Mouse (Mus musculus): ENCODE data around the gene Tspear. TPM values are rescaled to one million over a fixed set of nuclear protein-coding genes. Genes with fewer than 3 reads are reported as not detected.
"Not testable (repeated sequence)": the region's sequence is repeated elsewhere in the genome, so short reads cannot be mapped to it uniquely, and the experiment has no call there.

The Tspear gene
- polyA plus RNA-seq, 1 experiment from 2014 or later = 1.0 TPM

GRCm38 (mm10) chr10:77724855-77725254, 38.5 kb downstream of the Tspear start:
- Histone ChIP-seq H3K27ac (ENCODE audit: low read depth, low read length) (no peak overlapping the region), H3K9ac (ENCODE audit: low read length) (no peak overlapping the region), H3K36me3 (ENCODE audit: control insufficient read depth, insufficient read depth, low read length) (no peaks in the 10 kb centered on the region), H3K27me3 (ENCODE audit: control insufficient read depth, insufficient read depth, low read length) (no peaks in the 10 kb centered on the region), H3K4me2 (ENCODE audit: low read depth) (no peak overlapping the region), H3K4me3 (ENCODE audit: low read depth, low read length) (no peak overlapping the region), H3K9me3 (ENCODE audit: control insufficient read depth, low read length) (no peaks in the 10 kb centered on the region), H3K4me1 (ENCODE audit: control insufficient read depth, insufficient read depth, low read length) (no peaks in the 10 kb centered on the region)
- no peak for DNase-seq (ENCODE audit: low spot score)
- ATAC-seq (ENCODE audit: insufficient read depth, low FRiP score, low TSS enrichment) = no peak
- 70% methylated on average over 8 of the region's 8 CpGs for WGBS

DNA sequence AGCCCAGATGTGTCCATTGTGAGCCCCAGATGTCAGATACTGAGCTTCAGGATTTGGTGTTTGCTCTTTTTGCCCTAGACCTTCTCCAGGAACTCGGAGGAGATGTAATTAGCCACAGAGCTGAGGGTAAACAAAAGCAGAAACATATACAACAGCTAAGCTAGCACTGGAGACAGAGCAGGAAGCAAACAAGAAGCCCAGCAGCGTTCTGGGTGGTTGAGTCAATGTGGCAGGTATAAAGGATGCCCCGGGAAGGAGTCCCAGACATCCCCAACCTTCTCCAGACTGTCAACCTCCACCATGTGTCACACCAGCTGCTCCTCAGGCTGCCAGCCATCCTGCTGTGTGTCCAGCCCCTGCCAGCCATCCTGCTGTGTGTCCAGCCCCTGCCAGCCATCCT, 39.8 kb downstream of the Tspear start, which contains the start of gene Gm10100:
Gm10100 (plus strand) TSS at position 301 of the 400 bp plus-strand sequence.
- no peak for DNase-seq (ENCODE audit: low spot score)
- H3K27ac ChIP-seq (ENCODE audit: low read depth, low read length) = no peak within 1 kb of the TSS
- no peaks in the 10 kb centered on the region for H3K36me3 ChIP-seq (ENCODE audit: control insufficient read depth, insufficient read depth, low read length)
- no peak within 1 kb of the TSS for H3K4me2 ChIP-seq (ENCODE audit: low read depth)
- 55% methylated on average over 3 of the region's 3 CpGs for whole genome bisulfite sequencing
- no peak for ATAC-seq (ENCODE audit: insufficient read depth, low FRiP score, low TSS enrichment)
- no peaks in the 10 kb centered on the region for H3K4me1 ChIP-seq (ENCODE audit: control insufficient read depth, insufficient read depth, low read length)
- H3K4me3 ChIP-seq (ENCODE audit: low read depth, low read length) = no peak within 1 kb of the TSS
- no peak within 1 kb of the TSS for H3K9ac ChIP-seq (ENCODE audit: low read length)
- no peaks in the 10 kb centered on the region for H3K27me3 ChIP-seq (ENCODE audit: control insufficient read depth, insufficient read depth, low read length)
- no peaks in the 10 kb centered on the region for H3K9me3 ChIP-seq (ENCODE audit: control insufficient read depth, low read length)

DNA sequence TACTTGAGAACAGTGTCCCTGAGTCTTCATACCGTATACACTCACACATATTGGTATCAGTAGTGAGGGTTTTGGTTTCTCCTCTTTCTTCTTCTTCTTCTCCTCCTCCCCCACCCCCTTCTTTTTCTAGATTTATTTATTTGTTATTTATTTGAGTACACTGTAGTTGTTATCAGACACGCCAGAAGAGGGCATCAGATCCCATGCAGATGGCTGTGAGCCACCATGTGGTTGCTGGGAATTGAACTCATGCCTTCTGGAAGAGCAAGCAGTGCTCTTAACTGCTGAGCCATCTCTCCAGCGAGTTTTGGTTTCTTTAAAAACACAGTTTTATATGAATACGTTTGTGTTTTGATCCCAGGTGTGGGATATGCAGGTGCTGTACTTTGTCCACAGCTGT, 41.9 kb downstream of the Tspear start:
- no peaks in the 10 kb centered on the region for H3K9me3 ChIP-seq (ENCODE audit: control insufficient read depth, low read length)
- no peaks in the 10 kb centered on the region for H3K27me3 ChIP-seq (ENCODE audit: control insufficient read depth, insufficient read depth, low read length)
- WGBS = 59% methylated on average over 4 of the region's 4 CpGs
- no peak for DNase-seq (ENCODE audit: low spot score)
- H3K4me1 ChIP-seq (ENCODE audit: control insufficient read depth, insufficient read depth, low read length) = no peaks in the 10 kb centered on the region
- H3K9ac ChIP-seq (ENCODE audit: low read length) = no peak overlapping the region
- no peak overlapping the region for H3K27ac ChIP-seq (ENCODE audit: low read depth, low read length)
- H3K4me2 ChIP-seq (ENCODE audit: low read depth) = no peak overlapping the region
- H3K4me3 ChIP-seq (ENCODE audit: low read depth, low read length) = no peak overlapping the region
- no peaks in the 10 kb centered on the region for H3K36me3 ChIP-seq (ENCODE audit: control insufficient read depth, insufficient read depth, low read length)
- ATAC-seq (ENCODE audit: insufficient read depth, low FRiP score, low TSS enrichment) = no peak

DNA sequence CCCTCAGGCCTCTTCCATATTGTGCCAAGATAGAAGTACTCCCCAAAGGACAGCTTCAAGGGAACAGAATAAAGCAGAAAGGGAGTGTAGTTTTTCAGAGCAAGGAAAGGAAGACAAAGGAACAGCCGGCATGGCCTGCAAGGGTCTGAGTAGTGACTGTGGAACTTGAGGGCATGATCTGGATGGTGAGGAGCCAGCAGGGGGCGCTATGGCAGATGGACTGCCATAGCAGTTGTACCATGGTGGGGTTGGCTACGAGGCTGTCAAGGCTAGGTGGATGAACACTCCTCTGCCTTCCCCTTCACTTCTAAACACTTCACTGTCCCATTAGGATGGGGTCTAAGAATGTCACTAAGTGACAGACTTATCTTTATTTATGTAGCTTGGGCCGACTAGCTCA, 42.9 kb downstream of the Tspear start:
- WGBS = 56% methylated on average over 4 of the region's 4 CpGs
- no peak for DNase-seq (ENCODE audit: low spot score)
- H3K9ac ChIP-seq (ENCODE audit: low read length) = no peak overlapping the region
- H3K9me3 ChIP-seq (ENCODE audit: control insufficient read depth, low read length) = no peaks in the 10 kb centered on the region
- H3K27me3 ChIP-seq (ENCODE audit: control insufficient read depth, insufficient read depth, low read length) = no peaks in the 10 kb centered on the region
- no peaks in the 10 kb centered on the region for H3K4me1 ChIP-seq (ENCODE audit: control insufficient read depth, insufficient read depth, low read length)
- H3K36me3 ChIP-seq (ENCODE audit: control insufficient read depth, insufficient read depth, low read length) = no peaks in the 10 kb centered on the region
- H3K4me2 ChIP-seq (ENCODE audit: low read depth) = no peak overlapping the region
- ATAC-seq (ENCODE audit: insufficient read depth, low FRiP score, low TSS enrichment) = no peak
- no peak overlapping the region for H3K4me3 ChIP-seq (ENCODE audit: low read depth, low read length)
- no peak overlapping the region for H3K27ac ChIP-seq (ENCODE audit: low read depth, low read length)

- Histone ChIP-seq H3K4me3 (ENCODE audit: low read depth, low read length) (no peak overlapping the region), H3K4me1 (ENCODE audit: control insufficient read depth, insufficient read depth, low read length) (no peaks in the 10 kb centered on the region), H3K9me3 (ENCODE audit: control insufficient read depth, low read length) (no peaks in the 10 kb centered on the region), H3K4me2 (ENCODE audit: low read depth) (no peak overlapping the region), H3K27ac (ENCODE audit: low read depth, low read length) (no peak overlapping the region), H3K36me3 (ENCODE audit: control insufficient read depth, insufficient read depth, low read length) (no peaks in the 10 kb centered on the region), H3K9ac (ENCODE audit: low read length) (no peak overlapping the region), H3K27me3 (ENCODE audit: control insufficient read depth, insufficient read depth, low read length) (no peaks in the 10 kb centered on the region)
- no peak for ATAC-seq (ENCODE audit: insufficient read depth, low FRiP score, low TSS enrichment)
- WGBS = 86% methylated on average over 1 of the region's 1 CpGs
- DNase-seq (ENCODE audit: low spot score) = no peak
These were observed 49.6 kb downstream of the Tspear start for GRCm38 (mm10) chr10:77735928-77736327.

DNA sequence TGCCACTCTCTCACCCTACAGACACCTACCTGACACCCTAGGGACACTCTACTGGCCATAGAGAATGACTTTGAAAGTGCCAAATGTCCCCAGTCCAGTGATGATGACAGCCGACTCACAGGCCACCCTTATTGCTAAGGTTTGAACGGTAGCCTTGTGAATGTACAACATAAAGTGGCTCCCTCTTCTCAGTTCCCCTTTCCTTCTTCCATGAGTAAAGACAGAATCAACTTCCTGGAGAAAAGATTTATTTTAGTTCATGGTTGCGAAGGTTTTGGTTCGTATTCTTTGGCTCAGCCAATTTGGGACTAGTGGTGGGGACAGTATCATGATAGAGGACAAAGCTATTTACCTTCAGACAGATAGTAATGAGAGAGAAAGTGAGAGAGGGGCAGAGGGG, 52.6 kb downstream of the Tspear start:
- Histone ChIP-seq H3K36me3 (ENCODE audit: control insufficient read depth, insufficient read depth, low read length) (no peaks in the 10 kb centered on the region), H3K27ac (ENCODE audit: low read depth, low read length) (no peak overlapping the region), H3K4me2 (ENCODE audit: low read depth) (no peak overlapping the region), H3K4me3 (ENCODE audit: low read depth, low read length) (no peak overlapping the region), H3K27me3 (ENCODE audit: control insufficient read depth, insufficient read depth, low read length) (no peaks in the 10 kb centered on the region), H3K9ac (ENCODE audit: low read length) (no peak overlapping the region), H3K4me1 (ENCODE audit: control insufficient read depth, insufficient read depth, low read length) (no peaks in the 10 kb centered on the region), H3K9me3 (ENCODE audit: control insufficient read depth, low read length) (no peaks in the 10 kb centered on the region)
- ATAC-seq (ENCODE audit: insufficient read depth, low FRiP score, low TSS enrichment) (no peak), DNase-seq (ENCODE audit: low spot score) (no peak)
- WGBS = 87% methylated on average over 4 of the region's 4 CpGs

DNA sequence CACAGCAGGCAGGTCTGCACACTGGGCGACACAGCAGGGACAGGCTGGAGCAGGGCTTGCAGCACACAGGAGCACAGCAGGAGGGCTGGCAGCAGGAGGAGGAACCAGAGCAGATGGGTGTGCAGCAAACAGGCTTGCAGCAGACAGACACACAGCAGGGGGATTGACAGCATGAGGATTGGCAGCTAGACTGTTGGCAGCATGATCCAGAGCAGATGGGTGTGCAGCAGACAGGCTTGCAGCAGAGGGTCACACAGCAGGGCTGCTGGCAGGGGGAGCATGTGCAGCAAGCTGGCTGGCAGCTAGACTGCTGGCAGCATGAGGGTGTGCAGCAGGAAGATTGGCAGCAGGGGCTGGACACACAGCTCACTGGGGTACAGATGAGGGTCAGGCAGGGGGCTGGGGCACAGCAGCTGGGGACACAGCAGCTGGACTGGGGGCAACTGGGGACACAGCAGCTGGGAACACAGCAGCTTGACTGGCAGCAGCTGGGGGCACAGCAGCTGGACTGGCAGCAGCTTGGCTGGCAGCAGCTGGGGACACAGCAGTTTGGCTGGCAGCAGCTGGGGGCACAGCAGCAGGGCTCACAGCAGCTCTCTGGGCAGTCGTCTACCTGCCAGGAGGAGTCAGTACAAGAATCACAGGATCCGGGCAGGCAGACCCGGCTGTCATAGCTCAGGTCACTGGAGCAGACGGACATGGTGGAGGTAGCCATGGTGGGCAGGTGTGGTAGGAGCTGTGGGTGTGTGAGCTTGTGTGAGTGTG, 55.7 kb downstream of the Tspear start, which contains the start of gene Gm18596:
Gm18596 (minus strand) TSS at position 715 of the 765 bp plus-strand sequence.
- not testable (repeated sequence) for H3K4me3 ChIP-seq (ENCODE audit: low read depth, low read length); H3K9me3 ChIP-seq (ENCODE audit: control insufficient read depth, low read length); H3K27me3 ChIP-seq (ENCODE audit: control insufficient read depth, insufficient read depth, low read length); H3K27ac ChIP-seq (ENCODE audit: low read depth, low read length); ATAC-seq (ENCODE audit: insufficient read depth, low FRiP score, low TSS enrichment); H3K4me1 ChIP-seq (ENCODE audit: control insufficient read depth, insufficient read depth, low read length); H3K9ac ChIP-seq (ENCODE audit: low read length); H3K36me3 ChIP-seq (ENCODE audit: control insufficient read depth, insufficient read depth, low read length); H3K4me2 ChIP-seq (ENCODE audit: low read depth); DNase-seq (ENCODE audit: low spot score)
- WGBS = 62% methylated on average over 4 of the region's 5 CpGs

- H3K36me3 ChIP-seq (ENCODE audit: control insufficient read depth, insufficient read depth, low read length); H3K9me3 ChIP-seq (ENCODE audit: control insufficient read depth, low read length); H3K27ac ChIP-seq (ENCODE audit: low read depth, low read length); H3K27me3 ChIP-seq (ENCODE audit: control insufficient read depth, insufficient read depth, low read length); H3K4me2 ChIP-seq (ENCODE audit: low read depth); H3K4me3 ChIP-seq (ENCODE audit: low read depth, low read length); H3K9ac ChIP-seq (ENCODE audit: low read length); H3K4me1 ChIP-seq (ENCODE audit: control insufficient read depth, insufficient read depth, low read length); DNase-seq (ENCODE audit: low spot score); ATAC-seq (ENCODE audit: insufficient read depth, low FRiP score, low TSS enrichment): not testable (repeated sequence)
- WGBS = 79% methylated on average over 1 of the region's 1 CpGs
These were observed 64.3 kb downstream of the Tspear start for GRCm38 (mm10) chr10:77750686-77751085.

- not testable (repeated sequence) for H3K4me3 ChIP-seq (ENCODE audit: low read depth, low read length); H3K4me1 ChIP-seq (ENCODE audit: control insufficient read depth, insufficient read depth, low read length); ATAC-seq (ENCODE audit: insufficient read depth, low FRiP score, low TSS enrichment); H3K36me3 ChIP-seq (ENCODE audit: control insufficient read depth, insufficient read depth, low read length); H3K9ac ChIP-seq (ENCODE audit: low read length); DNase-seq (ENCODE audit: low spot score); H3K27ac ChIP-seq (ENCODE audit: low read depth, low read length); H3K4me2 ChIP-seq (ENCODE audit: low read depth); H3K9me3 ChIP-seq (ENCODE audit: control insufficient read depth, low read length); H3K27me3 ChIP-seq (ENCODE audit: control insufficient read depth, insufficient read depth, low read length)
- WGBS = 75% methylated on average over 1 of the region's 1 CpGs
These were observed 64.9 kb downstream of the Tspear start, which contains the start of gene Gm9736 for GRCm38 (mm10) chr10:77751254-77751653. Gm9736 (minus strand) TSS chr10:77751354.
